Mouse (Mus musculus) CH12.LX (cell line): ENCODE data around the gene Zfyve9. TPM values are rescaled to one million over a fixed set of nuclear protein-coding genes. Genes with fewer than 3 reads are reported as not detected.

Source experiments
- DNase-seq: peaks from one replicate; pipeline ENCODE4 v3.0.0-alpha.2; 2013; ENCODE audit errors: extremely low read depth
- H3K27ac ChIP-seq: 2 replicates; pipeline ENCODE4 v1.5.1; 2012; ENCODE audit warnings: low read depth, mild to moderate bottlenecking, control low read depth, moderate library complexity; ENCODE audit not compliant: insufficient read depth
- H3K27me3 ChIP-seq: replicated peaks from 2 replicates; pipeline ENCODE3; 2012; ENCODE audit warnings: inconsistent platforms
- H3K36me3 ChIP-seq, 2 experiments: replicated peaks in 1 of 2; 2 replicates each; pipeline versions ENCODE3 to v1.6.1; 2012; ENCODE audit warnings: inconsistent platforms in 1 of 2, low read length in 1 of 2, mild to moderate bottlenecking in 1 of 2, mixed read lengths in 1 of 2, moderate library complexity in 1 of 2; ENCODE audit not compliant: control insufficient read depth in 1 of 2, insufficient read depth in 1 of 2
- H3K4me1 ChIP-seq, 2 experiments: 2 replicates each; pipeline ENCODE4 v1.6.1; 2012; ENCODE audit warnings: inconsistent platforms in 1 of 2, moderate library complexity in 1 of 2; ENCODE audit not compliant: insufficient read depth in 2 of 2, control insufficient read depth in 1 of 2
- H3K4me2 ChIP-seq: 2 replicates; pipeline ENCODE4 v1.6.1; 2012; ENCODE audit warnings: low read depth, mild to moderate bottlenecking, control low read depth; ENCODE audit not compliant: poor library complexity, insufficient read depth, severe bottlenecking
- H3K4me3 ChIP-seq, 3 experiments: fragments of 150-350 bp in 1 of 3; sonication (generic) in 1 of 3; replicated peaks in 1 of 3; 2 replicates each; pipeline versions ENCODE3 to v1.5.1; 2011 to 2012; ENCODE audit warnings: low read depth in 2 of 3, low read length in 2 of 3, mild to moderate bottlenecking in 2 of 3, moderate library complexity in 2 of 3, control low read depth in 1 of 3, improper control_type of control experiment in 1 of 3, inconsistent platforms in 1 of 3, mixed read lengths in 1 of 3; ENCODE audit not compliant: poor library complexity in 1 of 3
- H3K79me2 ChIP-seq: replicated peaks from 2 replicates; pipeline ENCODE4 v1.6.1; 2012; ENCODE audit warnings: mild to moderate bottlenecking, moderate library complexity; ENCODE audit not compliant: control insufficient read depth, poor library complexity, insufficient read depth, severe bottlenecking; ENCODE audit errors: extremely low read depth
- H3K9ac ChIP-seq: 2 replicates; pipeline ENCODE4 v1.6.1; 2012; ENCODE audit warnings: low read depth, mild to moderate bottlenecking, control low read depth, moderate library complexity; ENCODE audit not compliant: insufficient read depth
- H3K9me3 ChIP-seq: replicated peaks from 2 replicates; pipeline ENCODE3; 2012; ENCODE audit warnings: low read length, inconsistent platforms, mixed read lengths
- CHD2 ChIP-seq: IDR thresholded peaks from 2 replicates; pipeline ENCODE4 v1.6.1; 2011; ENCODE audit warnings: low read length, improper control_type of control experiment
- ELF1 ChIP-seq: IDR thresholded peaks from 2 replicates; pipeline ENCODE4 v1.6.1; 2014; ENCODE audit warnings: low read depth, mild to moderate bottlenecking, inconsistent platforms, low read length, improper control_type of control experiment
- EP300 ChIP-seq: IDR thresholded peaks from 2 replicates; pipeline ENCODE4 v1.6.1; 2011; ENCODE audit warnings: low read length, improper control_type of control experiment
- ETS1 ChIP-seq: conservative IDR thresholded peaks from 2 replicates; pipeline ENCODE4 v1.6.1; 2012; ENCODE audit warnings: low read depth, mild to moderate bottlenecking, inconsistent platforms, low read length, improper control_type of control experiment, moderate library complexity
- GABPA ChIP-seq: IDR thresholded peaks from 2 replicates; pipeline ENCODE4 v1.6.1; 2012; ENCODE audit warnings: low read depth, low read length, improper control_type of control experiment, inconsistent platforms; ENCODE audit not compliant: insufficient replicate concordance
- IRF4 ChIP-seq: IDR thresholded peaks from 2 replicates; pipeline ENCODE4 v1.6.1; 2014; ENCODE audit warnings: low read depth, mild to moderate bottlenecking, inconsistent platforms, low read length, improper control_type of control experiment
- JUN ChIP-seq: IDR thresholded peaks from 2 replicates; pipeline ENCODE4 v1.6.1; 2011; ENCODE audit warnings: low read depth, mild to moderate bottlenecking, low read length, improper control_type of control experiment, moderate library complexity; ENCODE audit not compliant: insufficient read depth
- JUND ChIP-seq: conservative IDR thresholded peaks from 2 replicates; pipeline ENCODE4 v1.6.1; 2011; ENCODE audit warnings: low read depth, low read length, improper control_type of control experiment
- KAT2A ChIP-seq: IDR thresholded peaks from 2 replicates; pipeline ENCODE4 v1.6.1; 2012; ENCODE audit warnings: low read length, improper control_type of control experiment, inconsistent platforms; ENCODE audit not compliant: insufficient replicate concordance
- MAX ChIP-seq: IDR thresholded peaks from 2 replicates; pipeline ENCODE4 v1.6.1; 2011; ENCODE audit warnings: low read length, improper control_type of control experiment
- MAZ ChIP-seq: IDR thresholded peaks from 2 replicates; pipeline ENCODE4 v1.6.1; 2012; ENCODE audit warnings: low read depth, mild to moderate bottlenecking, inconsistent platforms, low read length, improper control_type of control experiment, moderate library complexity
- MEF2A ChIP-seq: IDR thresholded peaks from 2 replicates; pipeline ENCODE4 v1.6.1; 2014; ENCODE audit warnings: low read depth, mild to moderate bottlenecking, inconsistent platforms, low read length, improper control_type of control experiment, borderline replicate concordance
- MYC ChIP-seq: IDR thresholded peaks from 2 replicates; pipeline ENCODE4 v1.6.1; 2011; ENCODE audit warnings: low read depth, mild to moderate bottlenecking, improper control_type of control experiment, low read length
- NRF1 ChIP-seq: IDR thresholded peaks from 2 replicates; pipeline ENCODE4 v1.6.1; 2014; ENCODE audit warnings: low read depth, mild to moderate bottlenecking, inconsistent platforms, low read length, improper control_type of control experiment, moderate library complexity
- PAX5 ChIP-seq: IDR thresholded peaks from 2 replicates; pipeline ENCODE4 v1.6.1; 2012; ENCODE audit warnings: low read length, inconsistent platforms, mixed read lengths
- POLR2A ChIP-seq: IDR thresholded peaks from 2 replicates; pipeline ENCODE4 v1.6.1; 2011; ENCODE audit warnings: low read depth, mild to moderate bottlenecking, improper control_type of control experiment, low read length
- POLR2AphosphoS2 ChIP-seq: IDR thresholded peaks from 2 replicates; pipeline ENCODE4 v1.6.1; 2011; ENCODE audit warnings: low read depth, low read length, improper control_type of control experiment
- RCOR1 ChIP-seq: conservative IDR thresholded peaks from 2 replicates; pipeline ENCODE4 v1.6.1; 2012; ENCODE audit warnings: low read depth, mild to moderate bottlenecking, inconsistent platforms, low read length, improper control_type of control experiment
- SIN3A ChIP-seq: IDR thresholded peaks from 2 replicates; pipeline ENCODE4 v1.6.1; 2012; ENCODE audit warnings: low read length, improper control_type of control experiment, inconsistent platforms
- SMC3 ChIP-seq: IDR thresholded peaks from 2 replicates; pipeline ENCODE4 v1.6.1; 2011; ENCODE audit warnings: low read depth, low read length, improper control_type of control experiment
- TBP ChIP-seq: conservative IDR thresholded peaks from 2 replicates; pipeline ENCODE4 v1.6.1; 2011; ENCODE audit warnings: low read depth, low read length, improper control_type of control experiment
- USF1 ChIP-seq: IDR thresholded peaks from 2 replicates; pipeline ENCODE4 v1.6.1; 2014; ENCODE audit warnings: low read depth, mild to moderate bottlenecking, inconsistent platforms, low read length, improper control_type of control experiment
- USF2 ChIP-seq: conservative IDR thresholded peaks from 2 replicates; pipeline ENCODE4 v1.6.1; 2011; ENCODE audit warnings: low read depth, low read length, improper control_type of control experiment
- ZC3H11A ChIP-seq: IDR thresholded peaks from 2 replicates; pipeline ENCODE4 v1.6.1; 2012; ENCODE audit warnings: low read depth, mild to moderate bottlenecking, inconsistent platforms, low read length, improper control_type of control experiment
- ZNF384 ChIP-seq: IDR thresholded peaks from 2 replicates; pipeline ENCODE4 v1.6.1; 2012; ENCODE audit warnings: low read depth, low read length, improper control_type of control experiment, inconsistent platforms
- dilution Hi-C: fragments of 300-500 bp; cut with MboI; formaldehyde crosslinking; loops from 2 replicates; pipeline ENCODE4 v1.14.3; 2020; ENCODE audit warnings: low sequenced_read_pairs; ENCODE audit not compliant: extremely low pct_unique_long_range_greater_than_20kb, extremely low pct_ligation_motif_present
- in situ Hi-C: fragments of 300-500 bp; cut with MboI; formaldehyde crosslinking; loops from 3 replicates; pipeline ENCODE4 v1.14.3; 2019; ENCODE audit warnings: low sequenced_read_pairs, low pct_ligation_motif_present, low pct_unique_long_range_greater_than_20kb, mixed read lengths
- polyA plus RNA-seq: library from polyadenylated mRNA; unstranded; fragments of >175 nt; gene quantifications from 2 replicates; pipeline ENCODE4 v1.2.1, GENCODE M21; 2012; ENCODE audit warnings: low read depth; ENCODE audit not compliant: insufficient read length
- total RNA-seq, 2 experiments: library from RNA; depleted of rRNA; stranded (reverse); fragments of 300-350 nt in 1 of 2; fragments of >200 nt in 1 of 2; gene quantifications; 2 replicates each; pipeline ENCODE4 v1.2.3; 2012 to 2014

Gene Zfyve9
- total and polyA plus RNA-seq, 3 experiments, result 0.83 to 2.8 (median 1.6) TPM

DNA sequence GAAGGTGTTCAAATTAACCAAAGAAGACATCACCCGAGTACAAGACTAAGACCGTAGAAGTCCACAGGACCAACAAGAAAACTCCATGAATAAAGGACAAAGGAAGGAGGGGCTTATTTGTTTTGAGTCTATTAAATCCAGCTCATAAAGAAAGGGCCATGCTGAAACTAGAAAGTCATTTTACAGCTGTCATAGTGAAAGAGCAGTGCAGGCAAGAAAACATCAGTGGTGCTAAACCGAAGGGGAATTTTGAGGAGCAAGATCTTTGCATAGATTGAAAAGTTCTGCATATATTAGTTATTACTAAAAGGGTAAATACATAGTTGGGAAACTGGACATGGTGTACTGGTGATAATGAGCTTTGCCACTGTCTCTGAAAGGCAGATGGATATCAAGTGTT is 142.9 kb downstream of the Zfyve9 start:
- Histone ChIP-seq H3K9ac (no peak overlapping the region; the same call in 1 of the 2 replicates), H3K79me2 (no peaks in the 10 kb centered on the region), H3K4me2 (peak overlapping the region; percentile 52; the same call in 1 of the 2 replicates), H3K4me3 (no peak overlapping the region), H3K36me3 (peaks cover 22 to 42% of the 10 kb centered on the region in 2 experiments), H3K4me1 (peaks cover 18 to 46% of the 10 kb centered on the region in 2 experiments), H3K27ac (peak overlapping the region; percentile 92), H3K9me3 (no peaks in the 10 kb centered on the region), H3K27me3 (no peaks in the 10 kb centered on the region)
- in situ Hi-C loops, result no loop called here
- TF ChIP-seq MEF2A, result 0 out of 2 replicates have a peak, but pooled peaks have one; percentile 20
- peak; percentile 70 for TF ChIP-seq EP300
- peak; percentile 83 for TF ChIP-seq IRF4
- TF ChIP-seq NRF1, result no peak
- peak; percentile 47; the same call in 1 of the 2 replicates for TF ChIP-seq JUND
- TF ChIP-seq ETS1, result peak; percentile 63
- TF ChIP-seq POLR2A, result no peak
- TF ChIP-seq ZNF384, result no peak
- 0 out of 2 replicates have a peak, but pooled peaks have one; percentile 45 for TF ChIP-seq MYC
- TF ChIP-seq JUN, result 0 out of 2 replicates have a peak, but pooled peaks have one; percentile 9
- peak; percentile 73 for TF ChIP-seq SIN3A
- DNase-seq, result peak; percentile 66
- dilution Hi-C loops, result no loop called here

DNA sequence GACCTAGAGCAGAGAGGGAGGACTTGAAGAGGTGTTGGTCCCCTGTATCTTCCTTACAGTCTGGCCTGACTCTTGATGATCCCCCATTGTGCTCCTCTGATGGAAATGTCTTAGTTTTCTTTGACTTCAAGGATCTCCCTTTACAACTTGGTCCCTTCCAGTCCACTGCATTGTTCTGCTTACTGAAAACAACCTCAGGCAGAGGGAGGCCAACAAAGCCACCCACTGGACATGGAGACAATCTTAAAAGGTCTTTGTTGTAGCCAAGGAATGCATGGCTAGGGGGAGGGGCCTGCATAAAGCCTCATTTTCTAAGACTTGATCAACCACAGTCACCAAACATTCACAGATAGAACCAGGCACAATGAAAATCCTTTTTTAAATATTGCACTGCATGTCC is 145.5 kb downstream of the Zfyve9 start:
- dilution Hi-C loops (no loop called here), in situ Hi-C loops (no loop called here)
- H3K9ac ChIP-seq, result no peak overlapping the region
- no peaks in the 10 kb centered on the region for H3K9me3 ChIP-seq
- H3K4me3 ChIP-seq, result no peak overlapping the region
- H3K4me2 ChIP-seq, result no peak overlapping the region
- no peaks in the 10 kb centered on the region for H3K27me3 ChIP-seq
- H3K27ac ChIP-seq, result no peak overlapping the region
- peaks cover 18 to 35% of the 10 kb centered on the region in 2 experiments for H3K4me1 ChIP-seq
- TF ChIP-seq POLR2A, result no peak
- no peak for TF ChIP-seq POLR2AphosphoS2
- no peak for TF ChIP-seq MAZ
- TF ChIP-seq NRF1, result no peak
- no peak for TF ChIP-seq ZC3H11A
- TF ChIP-seq KAT2A, result no peak
- no peak for TF ChIP-seq MEF2A
- no peak for TF ChIP-seq ZNF384
- TF ChIP-seq RCOR1, result no peak
- no peak for TF ChIP-seq GABPA
- TF ChIP-seq TBP, result no peak
- no peak for TF ChIP-seq SMC3
- TF ChIP-seq USF2, result no peak
- TF ChIP-seq MAX, result no peak
- no peak for TF ChIP-seq ELF1
- no peak for TF ChIP-seq CHD2
- no peak for TF ChIP-seq PAX5
- TF ChIP-seq USF1, result no peak
- TF ChIP-seq, all 38 proteins: peak for 0
- H3K36me3 ChIP-seq, result peaks cover 39 to 67% of the 10 kb centered on the region in 2 experiments
- no peak for DNase-seq
- no peaks in the 10 kb centered on the region for H3K79me2 ChIP-seq
